Mouse (Mus musculus) intestine, embryonic 16.5 days (tissue): Measurements from ENCODE around the gene Cox5a. TPM values are rescaled to one million over a fixed set of nuclear protein-coding genes. Genes with fewer than 3 reads are reported as not detected.
A peak's percentile ranks its signal among the peaks of the same experiment; 100 is the strongest.

Experiments used
- ATAC-seq: fragments of 200-750 bp; cut with Nextera tagmentation; 2 replicates; pipeline ENCODE4 v1.8.0; 2017; ENCODE audit warnings: moderate TSS enrichment, moderate library complexity
- H3K27ac ChIP-seq: fragments of 300-500 bp; sonication (generic); 2 replicates; pipeline ENCODE4 v1.5.1; 2014; ENCODE audit warnings: mild to moderate bottlenecking, low read length
- H3K27me3 ChIP-seq: fragments of 300-500 bp; sonication (generic); replicated peaks from 2 replicates; pipeline ENCODE4 v1.6.1; 2014; ENCODE audit warnings: low read length, control low read depth, mixed read lengths; ENCODE audit not compliant: control insufficient read depth, insufficient read depth
- H3K36me3 ChIP-seq: fragments of 300-500 bp; sonication (generic); 2 replicates; pipeline ENCODE4 v1.6.1; 2014; ENCODE audit warnings: low read length, control low read depth; ENCODE audit not compliant: control insufficient read depth, insufficient read depth
- H3K4me1 ChIP-seq: fragments of 300-500 bp; sonication (generic); 2 replicates; pipeline ENCODE4 v1.6.1; 2014; ENCODE audit warnings: low read length, control low read depth, mixed read lengths; ENCODE audit not compliant: control insufficient read depth, insufficient read depth
- H3K4me2 ChIP-seq: fragments of 300-500 bp; sonication (generic); 2 replicates; pipeline ENCODE4 v1.6.1; 2014; ENCODE audit warnings: low read depth, low read length, control low read depth
- H3K4me3 ChIP-seq: fragments of 300-500 bp; sonication (generic); 2 replicates; pipeline ENCODE4 v1.5.1; 2014; ENCODE audit warnings: mild to moderate bottlenecking, low read length
- H3K9ac ChIP-seq: fragments of 300-500 bp; sonication (generic); 2 replicates; pipeline ENCODE4 v1.6.1; 2014; ENCODE audit warnings: low read depth, low read length
- H3K9me3 ChIP-seq: fragments of 300-500 bp; sonication (generic); 2 replicates; pipeline ENCODE4 v1.6.1; 2016; ENCODE audit warnings: low read length, control low read depth; ENCODE audit not compliant: control insufficient read depth
- WGBS: fragments of 180-500 bp; shearing (Covaris S2); extraction: QIAGEN DNeasy Blood & Tissue Kit; methylation state at CpG from one replicate; pipeline ENCODE4 v1.1.7; 2014; 5-methylcytosine and 5-hydroxymethylcytosine counted together
- polyA plus RNA-seq: library from polyadenylated mRNA; unstranded; fragments of >200 nt; fragmentation: Nextera tagmentation; extraction: Ambion mirVana; gene quantifications from 2 replicates; pipeline ENCODE4 v1.2.1, GENCODE M21; 2015

The Cox5a gene
- polyA plus RNA-seq, 1 experiment from 2014 or later: 987 TPM

DNA sequence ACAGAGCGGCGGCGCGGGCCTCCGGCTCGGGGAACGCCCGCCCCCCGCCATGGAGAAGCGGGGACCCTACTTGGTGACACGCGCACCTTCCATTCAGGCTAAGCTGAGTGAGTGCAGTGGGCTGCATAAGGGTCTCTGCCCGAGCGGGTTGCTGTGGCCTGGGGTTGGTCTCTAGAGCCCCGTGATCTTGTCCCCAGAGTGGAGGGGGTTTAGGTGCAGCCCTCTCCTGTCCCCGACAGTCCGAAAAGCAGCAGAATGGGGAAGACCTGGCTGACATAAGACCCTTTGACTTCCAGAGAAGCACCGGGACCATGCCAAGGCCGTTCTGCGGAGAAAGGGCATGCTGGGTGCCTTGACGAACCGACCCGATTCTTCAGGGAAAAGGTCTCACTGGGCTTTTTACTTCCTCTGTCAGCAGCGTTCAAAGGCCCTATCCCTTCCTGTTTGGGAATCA, 16.7 kb downstream of the Cox5a start:
- peak; percentile 68; the same call in 1 of the 2 replicates for ATAC-seq
- under 1% methylated on average over 23 of the region's 24 CpGs for WGBS
- Histone ChIP-seq H3K4me1 (peaks cover 17% of the 10 kb centered on the region), H3K27ac (peak overlapping the region; percentile 84), H3K4me2 (peak overlapping the region; percentile 66), H3K9ac (peak overlapping the region; percentile 95), H3K9me3 (no peaks in the 10 kb centered on the region), H3K36me3 (peaks cover 10% of the 10 kb centered on the region), H3K4me3 (peak overlapping the region; percentile 91), H3K27me3 (no peaks in the 10 kb centered on the region)

GRCm38 (mm10) chr9:57539550-57539949, 18.5 kb downstream of the Cox5a start:
- no peak overlapping the region for H3K9ac ChIP-seq
- H3K4me3 ChIP-seq: no peak overlapping the region
- H3K36me3 ChIP-seq: peaks cover 16% of the 10 kb centered on the region; the same call in 1 of the 2 replicates
- H3K4me2 ChIP-seq: no peak overlapping the region
- no peaks in the 10 kb centered on the region for H3K9me3 ChIP-seq
- H3K27me3 ChIP-seq: no peaks in the 10 kb centered on the region
- no peak for ATAC-seq
- 74% methylated on average over 2 of the region's 2 CpGs for WGBS
- H3K4me1 ChIP-seq: peaks cover 17% of the 10 kb centered on the region
- no peak overlapping the region for H3K27ac ChIP-seq

GRCm38 (mm10) chr9:57541312-57541711, 20.2 kb downstream of the Cox5a start:
- no peak for ATAC-seq
- Histone ChIP-seq H3K9ac (no peak overlapping the region), H3K4me3 (no peak overlapping the region), H3K27me3 (no peaks in the 10 kb centered on the region), H3K27ac (no peak overlapping the region), H3K4me1 (peaks cover 17% of the 10 kb centered on the region), H3K9me3 (no peaks in the 10 kb centered on the region), H3K4me2 (no peak overlapping the region), H3K36me3 (peaks cover 25% of the 10 kb centered on the region)
- 3% methylated on average over 1 of the region's 1 CpGs for WGBS

DNA sequence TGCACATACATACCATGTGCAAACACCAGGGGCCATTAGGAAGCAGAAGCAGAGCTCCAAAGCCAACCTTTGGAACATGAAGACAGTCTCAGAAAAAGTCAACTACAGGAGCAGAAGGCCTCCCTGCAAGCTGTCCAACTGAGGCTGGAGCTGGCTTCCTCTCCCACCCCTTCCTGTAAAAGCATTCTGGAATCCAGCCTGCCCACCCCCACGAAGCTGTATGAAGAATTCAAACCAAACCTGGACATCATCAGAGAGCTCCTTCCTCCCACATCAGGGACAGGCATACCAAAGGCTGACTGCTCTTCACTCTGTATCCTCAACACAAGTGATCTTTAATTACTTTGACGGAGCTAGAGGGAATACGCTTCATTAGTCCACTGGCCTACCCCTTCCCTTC, 22.9 kb downstream of the Cox5a start:
- Histone ChIP-seq H3K27ac (no peak overlapping the region), H3K4me1 (peaks cover 13% of the 10 kb centered on the region; the same call in 1 of the 2 replicates), H3K4me2 (no peak overlapping the region), H3K9me3 (no peaks in the 10 kb centered on the region), H3K4me3 (no peak overlapping the region), H3K27me3 (no peaks in the 10 kb centered on the region), H3K9ac (no peak overlapping the region), H3K36me3 (peaks cover 25% of the 10 kb centered on the region)
- 84% methylated on average over 3 of the region's 3 CpGs for WGBS
- no peak for ATAC-seq

DNA sequence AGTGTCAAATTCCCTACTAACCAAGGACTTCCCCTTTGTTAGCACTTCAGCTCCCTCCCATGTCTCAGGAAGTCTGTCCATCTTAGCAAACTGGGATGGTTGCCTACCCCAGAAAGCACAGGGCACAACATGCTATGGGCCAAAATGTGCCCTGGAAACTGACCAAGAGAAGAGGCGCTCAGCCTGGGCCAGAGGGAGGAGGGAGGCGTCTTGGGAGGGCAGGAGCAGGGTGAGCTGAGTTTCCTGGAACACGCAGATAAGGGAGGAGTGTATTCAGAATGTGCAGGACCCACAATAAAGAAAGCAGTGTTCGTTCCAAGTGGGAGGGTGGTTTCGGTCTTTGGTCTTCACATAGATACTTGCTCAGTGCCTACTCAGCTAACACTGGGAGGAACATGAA, 26.2 kb downstream of the Cox5a start:
- Histone ChIP-seq H3K36me3 (peaks cover 22% of the 10 kb centered on the region), H3K27ac (peak overlapping the region; percentile 45; the same call in 1 of the 2 replicates), H3K4me3 (no peak overlapping the region), H3K9me3 (no peaks in the 10 kb centered on the region), H3K9ac (no peak overlapping the region), H3K27me3 (no peaks in the 10 kb centered on the region), H3K4me2 (no peak overlapping the region), H3K4me1 (peaks cover 31% of the 10 kb centered on the region)
- no peak for ATAC-seq
- WGBS: 74% methylated on average over 5 of the region's 5 CpGs

- WGBS: 85% methylated on average over 11 of the region's 11 CpGs
- Histone ChIP-seq H3K9me3 (no peaks in the 10 kb centered on the region), H3K4me3 (no peak overlapping the region), H3K4me1 (peaks cover 31% of the 10 kb centered on the region), H3K27me3 (no peaks in the 10 kb centered on the region), H3K27ac (peak overlapping the region; percentile 45), H3K4me2 (no peak overlapping the region), H3K9ac (no peak overlapping the region), H3K36me3 (peaks cover 20% of the 10 kb centered on the region)
- no peak for ATAC-seq
Measured at GRCm38 (mm10) chr9:57547869-57548268, 26.8 kb downstream of the Cox5a start.

DNA sequence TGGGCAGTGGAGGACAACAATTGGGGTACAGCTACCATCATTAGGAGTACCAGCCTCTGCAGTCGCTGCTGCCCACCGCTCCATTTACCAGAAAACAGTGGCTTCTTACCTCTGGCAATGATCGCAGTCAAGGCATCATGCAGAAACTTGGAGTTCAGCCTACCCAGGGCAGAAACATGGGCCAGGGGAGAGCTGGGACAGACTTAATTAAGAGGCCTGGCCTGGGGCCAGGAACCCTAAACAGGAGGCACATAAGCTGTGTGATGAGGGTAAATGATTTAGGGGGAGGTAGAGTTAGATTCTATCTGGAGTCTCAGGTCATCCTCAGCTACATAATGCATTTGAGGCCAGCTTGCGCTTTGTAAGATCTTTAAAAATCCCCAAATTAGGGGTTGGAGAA, 28.1 kb downstream of the Cox5a start:
- H3K9me3 ChIP-seq: no peaks in the 10 kb centered on the region
- WGBS: 96% methylated on average over 4 of the region's 4 CpGs
- no peak overlapping the region for H3K4me2 ChIP-seq
- no peak for ATAC-seq
- H3K27ac ChIP-seq: peak overlapping the region; percentile 91
- peaks cover 35% of the 10 kb centered on the region for H3K4me1 ChIP-seq
- no peak overlapping the region for H3K4me3 ChIP-seq
- no peak overlapping the region for H3K9ac ChIP-seq
- H3K36me3 ChIP-seq: peaks cover 11% of the 10 kb centered on the region; the same call in 1 of the 2 replicates
- no peaks in the 10 kb centered on the region for H3K27me3 ChIP-seq

DNA sequence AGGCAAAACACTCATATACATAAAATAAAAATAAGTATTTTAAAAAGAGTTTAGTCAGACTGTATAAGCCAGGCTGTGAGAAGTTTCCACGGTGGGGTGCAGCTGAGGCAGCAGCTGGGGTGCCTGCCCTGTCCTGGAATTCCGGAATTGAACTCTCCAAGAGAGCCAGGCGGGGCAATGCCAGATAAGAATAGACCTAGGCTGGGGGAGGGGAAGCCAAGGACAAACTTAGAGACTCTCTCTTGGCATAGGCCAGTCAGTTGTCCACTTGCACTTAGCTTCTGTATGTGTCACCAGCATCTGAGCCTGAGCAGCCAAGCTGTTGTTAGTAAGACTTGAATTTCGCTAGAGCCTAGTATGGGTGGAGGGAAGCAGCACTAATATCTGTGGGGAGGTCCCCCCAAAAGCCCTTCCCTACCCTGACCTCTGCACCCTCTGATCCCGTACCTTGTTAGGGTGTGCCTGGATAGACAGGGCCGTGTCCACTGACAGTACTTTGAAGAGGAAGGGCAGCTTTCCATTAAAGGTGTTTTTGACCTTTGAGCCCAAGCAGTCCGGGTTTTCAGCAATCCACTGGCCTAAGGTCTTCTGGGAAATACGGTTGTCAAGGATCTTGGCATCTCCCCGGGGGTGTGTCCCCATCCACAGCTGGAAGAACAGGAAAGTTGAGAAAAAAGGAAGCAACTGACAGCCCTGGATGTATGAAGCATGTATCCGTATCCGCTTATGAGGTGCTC, 29.2 kb downstream of the Cox5a start:
- Histone ChIP-seq H3K9ac (0 out of 2 replicates have a peak overlapping the region, but pooled peaks have one; percentile 36), H3K36me3 (peaks cover 6% of the 10 kb centered on the region; the same call in 1 of the 2 replicates), H3K4me3 (no peak overlapping the region), H3K9me3 (no peaks in the 10 kb centered on the region), H3K4me2 (peak overlapping the region; percentile 35), H3K4me1 (peaks cover 35% of the 10 kb centered on the region), H3K27me3 (no peaks in the 10 kb centered on the region), H3K27ac (peak overlapping the region; percentile 91)
- WGBS: 55% methylated on average over 11 of the region's 11 CpGs
- ATAC-seq: peak; percentile 80

DNA sequence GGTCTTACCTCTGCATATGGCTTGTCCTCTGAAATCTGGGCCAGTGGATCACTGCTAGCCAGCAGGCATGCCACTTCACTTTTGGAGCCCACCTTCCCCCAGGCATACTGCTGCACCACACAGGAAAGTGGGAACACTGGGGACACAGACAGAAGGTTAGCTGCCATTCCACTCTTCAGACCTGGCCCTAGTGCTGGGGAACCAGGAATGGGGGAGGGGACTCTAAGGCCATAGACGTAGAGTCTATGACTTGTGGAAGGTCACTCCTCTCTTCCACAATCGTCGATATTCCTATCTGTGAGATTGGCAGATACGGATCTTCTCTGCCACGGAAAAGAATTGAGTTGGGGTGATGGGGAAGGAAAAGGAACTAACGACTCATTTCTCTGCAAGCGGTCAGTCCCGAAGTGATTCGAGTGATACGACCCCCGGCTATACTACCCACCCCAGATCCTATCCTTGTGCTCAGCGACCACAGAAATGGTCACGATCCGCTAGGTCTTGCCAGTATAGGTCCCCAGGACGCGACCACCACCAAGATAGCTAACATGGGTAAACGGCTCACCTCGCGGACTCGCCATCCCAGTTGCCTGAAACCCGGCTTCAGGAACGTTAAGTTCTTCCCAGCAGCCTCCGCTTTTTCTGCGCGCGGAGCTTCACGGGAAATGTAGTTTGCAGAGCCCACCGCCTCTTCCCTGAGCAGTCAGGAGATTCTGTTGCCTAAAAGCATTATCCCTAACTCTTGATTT, 31.2 kb downstream of the Cox5a start, which contains the start of gene Mpi:
Mpi (minus strand) TSS at position 625 of the 749 bp plus-strand sequence.
- Histone ChIP-seq H3K9me3 (no peaks in the 10 kb centered on the region), H3K36me3 (0 out of 2 replicates have a peak, but pooled peaks cover 3% of the 10 kb centered on the region), H3K27me3 (no peaks in the 10 kb centered on the region), H3K27ac (peak within 1 kb of the TSS; percentile 55; the same call in 1 of the 2 replicates), H3K4me1 (peaks cover 35% of the 10 kb centered on the region), H3K4me2 (peak within 1 kb of the TSS; percentile 85), H3K4me3 (peak within 1 kb of the TSS; percentile 73), H3K9ac (peak within 1 kb of the TSS; percentile 75)
- ATAC-seq: peak; percentile 34
- WGBS: 3% methylated on average over 28 of the region's 28 CpGs
